Mouse (Mus musculus) CH12.LX (cell line): ENCODE data around the gene Defb15. TPM values are rescaled to one million over a fixed set of nuclear protein-coding genes. Genes with fewer than 3 reads are reported as not detected.

ENCODE experiments used
- DNase-seq: peaks from one replicate; pipeline ENCODE4 v3.0.0-alpha.2; 2013; ENCODE audit errors: extremely low read depth
- H3K27ac ChIP-seq: 2 replicates; pipeline ENCODE4 v1.5.1; 2012; ENCODE audit warnings: low read depth, mild to moderate bottlenecking, control low read depth, moderate library complexity; ENCODE audit not compliant: insufficient read depth
- H3K27me3 ChIP-seq: replicated peaks from 2 replicates; pipeline ENCODE3; 2012; ENCODE audit warnings: inconsistent platforms
- H3K36me3 ChIP-seq, 2 experiments: replicated peaks in 1 of 2; 2 replicates each; pipeline versions ENCODE3 to v1.6.1; 2012; ENCODE audit warnings: inconsistent platforms in 1 of 2, low read length in 1 of 2, mild to moderate bottlenecking in 1 of 2, mixed read lengths in 1 of 2, moderate library complexity in 1 of 2; ENCODE audit not compliant: control insufficient read depth in 1 of 2, insufficient read depth in 1 of 2
- H3K4me1 ChIP-seq, 2 experiments: 2 replicates each; pipeline ENCODE4 v1.6.1; 2012; ENCODE audit warnings: inconsistent platforms in 1 of 2, moderate library complexity in 1 of 2; ENCODE audit not compliant: insufficient read depth in 2 of 2, control insufficient read depth in 1 of 2
- H3K4me2 ChIP-seq: 2 replicates; pipeline ENCODE4 v1.6.1; 2012; ENCODE audit warnings: low read depth, mild to moderate bottlenecking, control low read depth; ENCODE audit not compliant: poor library complexity, insufficient read depth, severe bottlenecking
- H3K4me3 ChIP-seq, 3 experiments: fragments of 150-350 bp in 1 of 3; sonication (generic) in 1 of 3; replicated peaks in 1 of 3; 2 replicates each; pipeline versions ENCODE3 to v1.5.1; 2011 to 2012; ENCODE audit warnings: low read depth in 2 of 3, low read length in 2 of 3, mild to moderate bottlenecking in 2 of 3, moderate library complexity in 2 of 3, control low read depth in 1 of 3, improper control_type of control experiment in 1 of 3, inconsistent platforms in 1 of 3, mixed read lengths in 1 of 3; ENCODE audit not compliant: poor library complexity in 1 of 3
- H3K79me2 ChIP-seq: replicated peaks from 2 replicates; pipeline ENCODE4 v1.6.1; 2012; ENCODE audit warnings: mild to moderate bottlenecking, moderate library complexity; ENCODE audit not compliant: control insufficient read depth, poor library complexity, insufficient read depth, severe bottlenecking; ENCODE audit errors: extremely low read depth
- H3K9ac ChIP-seq: 2 replicates; pipeline ENCODE4 v1.6.1; 2012; ENCODE audit warnings: low read depth, mild to moderate bottlenecking, control low read depth, moderate library complexity; ENCODE audit not compliant: insufficient read depth
- H3K9me3 ChIP-seq: replicated peaks from 2 replicates; pipeline ENCODE3; 2012; ENCODE audit warnings: low read length, inconsistent platforms, mixed read lengths
- BHLHE40 ChIP-seq: IDR thresholded peaks from 2 replicates; pipeline ENCODE4 v1.6.1; 2011; ENCODE audit warnings: mild to moderate bottlenecking, low read depth, low read length, improper control_type of control experiment
- CHD2 ChIP-seq: IDR thresholded peaks from 2 replicates; pipeline ENCODE4 v1.6.1; 2011; ENCODE audit warnings: low read length, improper control_type of control experiment
- CTCF ChIP-seq, 2 experiments: IDR thresholded peaks in 1 of 2; conservative IDR thresholded peaks in 1 of 2; 2 replicates each; pipeline ENCODE4 v1.5.1; 2011 to 2012; ENCODE audit warnings: low read depth in 2 of 2, low read length in 2 of 2, improper control_type of control experiment in 1 of 2, inconsistent platforms in 1 of 2, mild to moderate bottlenecking in 1 of 2, moderate library complexity in 1 of 2
- EP300 ChIP-seq: IDR thresholded peaks from 2 replicates; pipeline ENCODE4 v1.6.1; 2011; ENCODE audit warnings: low read length, improper control_type of control experiment
- GABPA ChIP-seq: IDR thresholded peaks from 2 replicates; pipeline ENCODE4 v1.6.1; 2012; ENCODE audit warnings: low read depth, low read length, improper control_type of control experiment, inconsistent platforms; ENCODE audit not compliant: insufficient replicate concordance
- KAT2A ChIP-seq: IDR thresholded peaks from 2 replicates; pipeline ENCODE4 v1.6.1; 2012; ENCODE audit warnings: low read length, improper control_type of control experiment, inconsistent platforms; ENCODE audit not compliant: insufficient replicate concordance
- MAZ ChIP-seq: IDR thresholded peaks from 2 replicates; pipeline ENCODE4 v1.6.1; 2012; ENCODE audit warnings: low read depth, mild to moderate bottlenecking, inconsistent platforms, low read length, improper control_type of control experiment, moderate library complexity
- MEF2A ChIP-seq: IDR thresholded peaks from 2 replicates; pipeline ENCODE4 v1.6.1; 2014; ENCODE audit warnings: low read depth, mild to moderate bottlenecking, inconsistent platforms, low read length, improper control_type of control experiment, borderline replicate concordance
- NELFE ChIP-seq: IDR thresholded peaks from 2 replicates; pipeline ENCODE4 v1.6.1; 2011; ENCODE audit warnings: low read depth, low read length, improper control_type of control experiment
- NRF1 ChIP-seq: IDR thresholded peaks from 2 replicates; pipeline ENCODE4 v1.6.1; 2014; ENCODE audit warnings: low read depth, mild to moderate bottlenecking, inconsistent platforms, low read length, improper control_type of control experiment, moderate library complexity
- RAD21 ChIP-seq: IDR thresholded peaks from 2 replicates; pipeline ENCODE4 v1.6.1; 2011; ENCODE audit warnings: low read depth, mild to moderate bottlenecking, low read length, improper control_type of control experiment, moderate library complexity
- SMC3 ChIP-seq: IDR thresholded peaks from 2 replicates; pipeline ENCODE4 v1.6.1; 2011; ENCODE audit warnings: low read depth, low read length, improper control_type of control experiment
- UBTF ChIP-seq: IDR thresholded peaks from 2 replicates; pipeline ENCODE4 v1.6.1; 2012; ENCODE audit warnings: low read depth, mild to moderate bottlenecking, inconsistent platforms, low read length, improper control_type of control experiment, moderate library complexity
- ZKSCAN1 ChIP-seq: IDR thresholded peaks from 2 replicates; pipeline ENCODE4 v1.6.1; 2012; ENCODE audit warnings: low read depth, inconsistent platforms, low read length, improper control_type of control experiment, borderline replicate concordance
- dilution Hi-C: fragments of 300-500 bp; cut with MboI; formaldehyde crosslinking; loops from 2 replicates; pipeline ENCODE4 v1.14.3; 2020; ENCODE audit warnings: low sequenced_read_pairs; ENCODE audit not compliant: extremely low pct_unique_long_range_greater_than_20kb, extremely low pct_ligation_motif_present
- in situ Hi-C: fragments of 300-500 bp; cut with MboI; formaldehyde crosslinking; loops from 3 replicates; pipeline ENCODE4 v1.14.3; 2019; ENCODE audit warnings: low sequenced_read_pairs, low pct_ligation_motif_present, low pct_unique_long_range_greater_than_20kb, mixed read lengths
- polyA plus RNA-seq: library from polyadenylated mRNA; unstranded; fragments of >175 nt; gene quantifications from 2 replicates; pipeline ENCODE4 v1.2.1, GENCODE M21; 2012; ENCODE audit warnings: low read depth; ENCODE audit not compliant: insufficient read length
- total RNA-seq, 2 experiments: library from RNA; depleted of rRNA; stranded (reverse); fragments of 300-350 nt in 1 of 2; fragments of >200 nt in 1 of 2; gene quantifications; 2 replicates each; pipeline ENCODE4 v1.2.3; 2012 to 2014

Gene Defb15
- total and polyA plus RNA-seq, 3 experiments, result not detected

- TF ChIP-seq NRF1, result no peak
- TF ChIP-seq CHD2, result no peak
- no peak for TF ChIP-seq UBTF
- TF ChIP-seq MEF2A, result no peak
- TF ChIP-seq BHLHE40, result no peak
- in situ Hi-C loops (loop anchor here (25.0 kb wide), 1 partner anchor 196 kb away; no protein-coding TSS in a partner anchor), dilution Hi-C loops (no loop called here)
- no peak within 1 kb of the TSS for H3K9ac ChIP-seq
- peaks cover 59% of the 10 kb centered on the region for H3K27me3 ChIP-seq
- H3K4me3 ChIP-seq, result no peak within 1 kb of the TSS
- no peak within 1 kb of the TSS for H3K4me2 ChIP-seq
- DNase-seq, result no peak
- no peaks in the 10 kb centered on the region for H3K79me2 ChIP-seq
- no peaks in the 10 kb centered on the region for H3K36me3 ChIP-seq
- H3K9me3 ChIP-seq, result no peaks in the 10 kb centered on the region
- no peaks in the 10 kb centered on the region for H3K4me1 ChIP-seq
- H3K27ac ChIP-seq, result no peak within 1 kb of the TSS
Observed at GRCm38 (mm10) chr8:21958414-21958813, 25.9 kb upstream of the Defb15 start, which contains the start of gene Fam90a1a. Gene Fam90a1a, plus strand, starts transcription at chr8:21958714.

- no peak overlapping the region for H3K9ac ChIP-seq
- H3K79me2 ChIP-seq, result no peaks in the 10 kb centered on the region
- no peaks in the 10 kb centered on the region for H3K4me1 ChIP-seq
- H3K4me2 ChIP-seq, result no peak overlapping the region
- TF ChIP-seq NELFE (no peak), RAD21 (no peak), GABPA (no peak), BHLHE40 (no peak), ZKSCAN1 (no peak), MEF2A (no peak)
- no peak overlapping the region for H3K4me3 ChIP-seq
- dilution Hi-C loops, result no loop called here
- no peaks in the 10 kb centered on the region for H3K36me3 ChIP-seq
- H3K27ac ChIP-seq, result no peak overlapping the region
- H3K9me3 ChIP-seq, result no peaks in the 10 kb centered on the region
- H3K27me3 ChIP-seq, result peaks cover 43% of the 10 kb centered on the region
- no peak for DNase-seq
- in situ Hi-C loops, result loop anchor here (25.0 kb wide), 1 partner anchor 194 kb away; no protein-coding TSS in a partner anchor
Observed at GRCm38 (mm10) chr8:21956336-21956735, 23.8 kb upstream of the Defb15 start.

DNA sequence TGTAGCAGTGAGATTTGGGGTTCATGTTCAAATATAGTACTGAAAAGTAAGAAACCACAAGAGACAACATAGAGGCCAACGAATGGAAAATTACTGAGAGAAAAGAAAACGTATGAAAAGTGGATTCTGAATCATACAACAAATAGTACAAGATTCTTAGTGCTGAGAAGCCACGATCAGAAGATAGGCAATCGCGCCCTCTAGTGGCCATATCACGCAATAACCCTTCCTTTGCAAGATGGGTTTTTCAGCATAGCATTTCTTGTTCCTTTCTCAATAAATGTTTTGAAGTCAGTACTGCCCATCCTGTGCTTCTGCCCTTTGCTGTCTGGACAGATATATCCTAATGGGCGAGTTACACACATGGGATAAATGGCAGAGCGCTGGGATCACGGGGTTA lies 22.8 kb upstream of the Defb15 start:
- peak; percentile 54 for DNase-seq
- Histone ChIP-seq H3K9ac (no peak overlapping the region), H3K79me2 (no peaks in the 10 kb centered on the region), H3K36me3 (no peaks in the 10 kb centered on the region), H3K9me3 (no peaks in the 10 kb centered on the region), H3K27ac (no peak overlapping the region), H3K4me2 (no peak overlapping the region), H3K27me3 (peaks cover 39% of the 10 kb centered on the region), H3K4me3 (no peak overlapping the region), H3K4me1 (no peaks in the 10 kb centered on the region)
- no peak for TF ChIP-seq EP300
- peak; percentile 80 to 92 for TF ChIP-seq CTCF (conservative IDR thresholded peaks at IDR 0.05 in 1 of 2, IDR thresholded peaks at IDR 0.05 in 1 of 2; ENCODE audit: low read depth in 2 of 2, low read length in 2 of 2)
- no peak for TF ChIP-seq MAZ
- no peak for TF ChIP-seq KAT2A
- peak; percentile 78 for TF ChIP-seq SMC3
- TF ChIP-seq RAD21, result peak; percentile 84
- in situ Hi-C loops (loop anchor here (25.0 kb wide), 1 partner anchor 193 kb away; no protein-coding TSS in a partner anchor), dilution Hi-C loops (no loop called here)
